Mouse (Mus musculus): Measurements from ENCODE around the gene Gale. TPM values are rescaled to one million over a fixed set of nuclear protein-coding genes. Genes with fewer than 3 reads are reported as not detected.

Gene Gale
- polyA plus RNA-seq, 1 experiment from 2014 or later, result 50.5 TPM

DNA sequence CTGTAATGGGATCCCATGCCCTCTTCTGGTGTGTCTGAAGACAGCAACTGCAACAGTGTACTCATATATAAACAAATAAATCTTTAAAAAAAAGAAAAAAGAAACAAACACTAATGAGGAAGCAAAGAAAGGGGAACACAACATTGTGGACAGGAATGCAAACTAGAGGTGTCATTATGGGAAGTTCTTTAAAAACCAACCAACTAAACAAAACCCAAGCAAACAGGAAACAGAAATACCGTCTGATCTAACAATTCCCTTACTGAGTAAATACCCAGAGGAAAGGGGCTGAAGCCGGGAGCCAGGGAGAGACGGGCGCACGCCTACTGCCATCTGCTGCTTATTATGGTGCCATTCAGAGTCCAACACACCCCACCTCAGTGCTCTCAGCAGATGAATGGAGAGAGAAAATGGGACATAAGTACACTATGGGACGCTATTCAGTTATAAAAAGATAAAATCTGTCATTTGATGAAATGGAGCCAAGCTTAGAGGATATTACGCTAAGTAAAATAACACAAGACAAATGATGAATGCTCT is 18.1 kb downstream of the Gale start:
- H3K27me3 ChIP-seq (replicated peaks; ENCODE audit: control insufficient read depth, insufficient read depth, low read length), result no peaks in the 10 kb centered on the region
- WGBS, result 55% methylated on average over 7 of the region's 7 CpGs
- peaks cover 7% of the 10 kb centered on the region; the same call in 1 of the 2 replicates for H3K4me1 ChIP-seq (ENCODE audit: control insufficient read depth, insufficient read depth, low read length)
- H3K4me2 ChIP-seq (ENCODE audit: low read depth, low read length), result no peak overlapping the region
- no peak for DNase-seq (ENCODE audit: low spot score)
- no peak overlapping the region for H3K4me3 ChIP-seq (ENCODE audit: low read depth, low read length)
- H3K36me3 ChIP-seq (ENCODE audit: control insufficient read depth, insufficient read depth, low read length), result peaks cover 43% of the 10 kb centered on the region
- no peaks in the 10 kb centered on the region for H3K9me3 ChIP-seq (ENCODE audit: control insufficient read depth, low read length)
- no peak overlapping the region for H3K9ac ChIP-seq (ENCODE audit: low read depth, low read length)
- ATAC-seq (ENCODE audit: low read depth), result no peak
- no peak overlapping the region for H3K27ac ChIP-seq (replicated peaks; ENCODE audit: low read depth, low read length)

DNA sequence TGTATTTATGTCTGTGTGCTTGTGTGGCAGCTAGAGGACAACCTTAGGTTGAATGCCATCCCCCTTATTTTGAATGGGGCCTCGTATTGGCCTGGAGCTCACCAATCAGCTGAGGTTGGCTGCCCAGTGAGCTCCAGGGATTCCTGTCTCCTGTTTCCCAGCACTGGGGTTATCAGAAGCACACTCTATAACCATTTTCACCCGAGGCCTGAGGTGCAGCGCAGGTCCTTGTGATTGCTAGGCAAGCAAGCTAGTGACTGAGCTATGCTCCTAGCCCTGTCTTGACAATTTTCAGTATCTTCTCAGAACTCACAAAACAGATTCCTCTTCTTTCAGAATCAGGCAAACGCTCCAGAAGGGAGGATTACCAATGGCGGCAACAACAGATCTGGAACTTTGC is 21.0 kb downstream of the Gale start:
- no peak overlapping the region for H3K27ac ChIP-seq (replicated peaks; ENCODE audit: low read depth, low read length)
- no peaks in the 10 kb centered on the region for H3K9me3 ChIP-seq (ENCODE audit: control insufficient read depth, low read length)
- no peak overlapping the region for H3K9ac ChIP-seq (ENCODE audit: low read depth, low read length)
- H3K4me1 ChIP-seq (ENCODE audit: control insufficient read depth, insufficient read depth, low read length), result peaks cover 7% of the 10 kb centered on the region
- peaks cover 24% of the 10 kb centered on the region for H3K36me3 ChIP-seq (ENCODE audit: control insufficient read depth, insufficient read depth, low read length)
- no peak overlapping the region for H3K4me3 ChIP-seq (ENCODE audit: low read depth, low read length)
- DNase-seq (ENCODE audit: low spot score) (no peak), ATAC-seq (ENCODE audit: low read depth) (no peak)
- WGBS, result 87% methylated on average over 5 of the region's 5 CpGs
- H3K4me2 ChIP-seq (ENCODE audit: low read depth, low read length), result no peak overlapping the region
- H3K27me3 ChIP-seq (replicated peaks; ENCODE audit: control insufficient read depth, insufficient read depth, low read length), result no peaks in the 10 kb centered on the region

- peaks cover 24% of the 10 kb centered on the region for H3K36me3 ChIP-seq (ENCODE audit: control insufficient read depth, insufficient read depth, low read length)
- H3K4me1 ChIP-seq (ENCODE audit: control insufficient read depth, insufficient read depth, low read length), result peaks cover 7% of the 10 kb centered on the region
- H3K9ac ChIP-seq (ENCODE audit: low read depth, low read length), result no peak overlapping the region
- ATAC-seq (ENCODE audit: low read depth) (no peak), DNase-seq (ENCODE audit: low spot score) (no peak)
- H3K9me3 ChIP-seq (ENCODE audit: control insufficient read depth, low read length), result no peaks in the 10 kb centered on the region
- 0 out of 2 replicates have a peak overlapping the region, but pooled peaks have one; percentile 88 for H3K4me2 ChIP-seq (ENCODE audit: low read depth, low read length)
- no peak overlapping the region for H3K27ac ChIP-seq (replicated peaks; ENCODE audit: low read depth, low read length)
- H3K4me3 ChIP-seq (ENCODE audit: low read depth, low read length), result 0 out of 2 replicates have a peak overlapping the region, but pooled peaks have one; percentile 99
- 90% methylated on average over 5 of the region's 5 CpGs for WGBS
- no peaks in the 10 kb centered on the region for H3K27me3 ChIP-seq (replicated peaks; ENCODE audit: control insufficient read depth, insufficient read depth, low read length)
Measured at GRCm38 (mm10) chr4:135985193-135985592, 21.7 kb downstream of the Gale start.

- 91% methylated on average over 7 of the region's 7 CpGs for WGBS
- ATAC-seq (ENCODE audit: low read depth) (no peak), DNase-seq (ENCODE audit: low spot score) (no peak)
- Histone ChIP-seq H3K4me2 (ENCODE audit: low read depth, low read length) (peak overlapping the region; percentile 88), H3K36me3 (ENCODE audit: control insufficient read depth, insufficient read depth, low read length) (peaks cover 24% of the 10 kb centered on the region), H3K27ac (replicated peaks; ENCODE audit: low read depth, low read length) (no peak overlapping the region), H3K27me3 (replicated peaks; ENCODE audit: control insufficient read depth, insufficient read depth, low read length) (no peaks in the 10 kb centered on the region), H3K9ac (ENCODE audit: low read depth, low read length) (peak overlapping the region; percentile 95), H3K4me1 (ENCODE audit: control insufficient read depth, insufficient read depth, low read length) (peaks cover 7% of the 10 kb centered on the region), H3K4me3 (ENCODE audit: low read depth, low read length) (peak overlapping the region; percentile 99), H3K9me3 (ENCODE audit: control insufficient read depth, low read length) (no peaks in the 10 kb centered on the region)
Measured at GRCm38 (mm10) chr4:135985769-135986168, 22.2 kb downstream of the Gale start.

DNA sequence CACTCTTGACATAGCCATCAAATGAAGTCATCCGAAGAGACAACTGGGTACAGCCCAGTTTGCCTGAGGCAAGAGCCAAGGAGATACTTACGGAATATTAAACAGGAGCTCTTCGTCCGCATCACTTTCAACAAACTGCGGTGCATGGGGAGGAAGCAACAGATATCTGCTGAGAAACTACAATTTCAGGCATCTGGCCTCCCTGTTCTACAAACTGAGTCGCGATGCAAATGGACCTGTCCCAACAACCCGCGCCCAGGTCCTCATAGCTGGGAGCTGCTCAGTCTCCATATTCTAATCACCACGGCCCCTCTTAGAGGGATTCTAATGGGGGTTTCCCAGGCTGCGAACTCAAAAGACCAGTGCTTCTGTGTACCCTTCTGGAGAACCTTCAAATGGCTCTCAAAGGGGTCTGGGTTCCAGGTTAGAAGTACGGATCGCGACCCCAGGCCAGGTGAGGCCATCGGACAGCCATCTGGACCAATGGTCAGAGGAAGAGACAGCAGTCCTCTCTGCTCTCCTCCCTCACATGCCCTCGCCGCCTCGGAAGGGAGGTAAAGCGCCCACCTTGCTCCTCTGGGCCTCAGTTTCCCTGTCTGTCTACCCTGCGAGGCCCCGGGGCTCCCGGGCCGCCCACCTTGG is 22.9 kb downstream of the Gale start:
- DNase-seq (ENCODE audit: low spot score) (no peak), ATAC-seq (ENCODE audit: low read depth) (no peak)
- Histone ChIP-seq H3K4me3 (ENCODE audit: low read depth, low read length) (peak overlapping the region; percentile 99), H3K4me1 (ENCODE audit: control insufficient read depth, insufficient read depth, low read length) (peaks cover 7% of the 10 kb centered on the region), H3K27ac (replicated peaks; ENCODE audit: low read depth, low read length) (peak overlapping the region; percentile 90; the same call in 1 of the 2 replicates), H3K36me3 (ENCODE audit: control insufficient read depth, insufficient read depth, low read length) (peaks cover 24% of the 10 kb centered on the region), H3K27me3 (replicated peaks; ENCODE audit: control insufficient read depth, insufficient read depth, low read length) (no peaks in the 10 kb centered on the region), H3K9me3 (ENCODE audit: control insufficient read depth, low read length) (no peaks in the 10 kb centered on the region), H3K9ac (ENCODE audit: low read depth, low read length) (peak overlapping the region; percentile 95), H3K4me2 (ENCODE audit: low read depth, low read length) (peak overlapping the region; percentile 88)
- 7% methylated on average over 16 of the region's 23 CpGs for whole genome bisulfite sequencing

DNA sequence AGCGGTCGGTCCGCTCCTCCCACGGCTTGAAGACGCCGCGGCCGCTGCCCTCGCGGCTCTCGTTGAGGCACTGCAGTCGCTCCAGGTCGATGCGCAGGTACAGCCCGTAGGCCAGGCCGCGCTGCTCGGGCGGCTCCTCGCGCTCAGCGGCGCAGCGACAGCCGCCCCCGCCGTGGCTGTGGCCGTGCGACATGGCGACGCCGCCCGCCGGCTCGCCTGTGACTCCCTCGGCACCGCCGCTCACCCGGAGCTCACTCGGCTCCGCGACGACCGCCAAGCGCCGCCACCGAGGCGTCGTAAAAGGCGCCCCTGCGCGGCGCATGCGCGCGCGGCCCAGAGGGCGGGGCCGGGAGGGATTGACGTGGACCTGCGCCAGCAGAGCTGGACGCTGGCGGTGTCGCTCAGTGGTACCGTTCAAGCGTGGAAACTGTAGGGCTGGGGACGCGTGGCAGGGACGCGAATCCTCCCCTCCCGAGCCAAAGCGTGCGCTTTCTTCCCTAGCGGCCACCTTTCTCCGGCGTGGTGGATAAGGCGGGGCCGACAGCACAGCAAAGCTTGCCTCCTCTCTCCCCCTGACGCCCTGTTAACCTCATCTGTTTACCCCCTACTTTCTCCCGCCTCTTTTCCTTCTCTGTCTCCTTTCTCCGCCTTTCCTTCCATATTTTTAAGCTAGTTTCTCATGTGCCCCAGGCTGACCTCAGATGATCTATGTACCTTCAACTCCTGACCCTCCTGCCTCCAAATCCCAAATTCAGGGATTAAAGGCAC is 23.6 kb downstream of the Gale start, which contains the start of gene Pithd1:
Gene Pithd1 (minus strand): TSS at position 322 of the 768 bp plus-strand sequence.
- Histone ChIP-seq H3K27me3 (replicated peaks; ENCODE audit: control insufficient read depth, insufficient read depth, low read length) (no peaks in the 10 kb centered on the region), H3K9me3 (ENCODE audit: control insufficient read depth, low read length) (no peaks in the 10 kb centered on the region), H3K36me3 (ENCODE audit: control insufficient read depth, insufficient read depth, low read length) (peaks cover 21% of the 10 kb centered on the region), H3K4me1 (ENCODE audit: control insufficient read depth, insufficient read depth, low read length) (peaks cover 7% of the 10 kb centered on the region), H3K4me2 (ENCODE audit: low read depth, low read length) (peak within 1 kb of the TSS; percentile 88), H3K9ac (ENCODE audit: low read depth, low read length) (peak within 1 kb of the TSS; percentile 95), H3K27ac (replicated peaks; ENCODE audit: low read depth, low read length) (peak within 1 kb of the TSS; percentile 90), H3K4me3 (ENCODE audit: low read depth, low read length) (peak within 1 kb of the TSS; percentile 99)
- DNase-seq (ENCODE audit: low spot score), result peak; percentile 94
- WGBS, result 0% methylated on average over 32 of the region's 81 CpGs
- peak; percentile 92 for ATAC-seq (ENCODE audit: low read depth)

DNA sequence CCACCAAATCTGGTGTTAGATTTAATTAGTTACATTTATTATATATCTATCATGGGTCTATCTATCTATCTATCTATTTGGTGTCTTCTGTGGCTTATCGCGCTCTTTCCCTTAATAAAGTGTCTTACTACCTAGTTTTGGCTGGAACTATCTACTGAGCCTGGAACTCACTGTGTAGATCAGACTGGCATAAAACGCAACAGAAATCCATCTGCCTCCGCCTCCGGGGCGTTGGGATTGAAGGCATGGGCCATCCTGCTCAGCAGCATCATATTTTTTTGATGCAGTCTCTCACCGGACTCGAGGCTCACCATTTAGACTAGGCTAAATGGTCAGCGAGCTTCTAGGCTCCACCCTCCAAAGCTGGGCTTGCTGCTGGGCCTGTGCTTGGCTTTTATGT is 24.2 kb downstream of the Gale start:
- Histone ChIP-seq H3K9me3 (ENCODE audit: control insufficient read depth, low read length) (no peaks in the 10 kb centered on the region), H3K27me3 (replicated peaks; ENCODE audit: control insufficient read depth, insufficient read depth, low read length) (no peaks in the 10 kb centered on the region), H3K4me2 (ENCODE audit: low read depth, low read length) (peak overlapping the region; percentile 88), H3K9ac (ENCODE audit: low read depth, low read length) (peak overlapping the region; percentile 95), H3K4me1 (ENCODE audit: control insufficient read depth, insufficient read depth, low read length) (peaks cover 7% of the 10 kb centered on the region), H3K4me3 (ENCODE audit: low read depth, low read length) (peak overlapping the region; percentile 99), H3K27ac (replicated peaks; ENCODE audit: low read depth, low read length) (peak overlapping the region; percentile 90), H3K36me3 (ENCODE audit: control insufficient read depth, insufficient read depth, low read length) (peaks cover 19% of the 10 kb centered on the region)
- DNase-seq (ENCODE audit: low spot score) (no peak), ATAC-seq (ENCODE audit: low read depth) (no peak)
- 72% methylated on average over 9 of the region's 9 CpGs for WGBS

DNA sequence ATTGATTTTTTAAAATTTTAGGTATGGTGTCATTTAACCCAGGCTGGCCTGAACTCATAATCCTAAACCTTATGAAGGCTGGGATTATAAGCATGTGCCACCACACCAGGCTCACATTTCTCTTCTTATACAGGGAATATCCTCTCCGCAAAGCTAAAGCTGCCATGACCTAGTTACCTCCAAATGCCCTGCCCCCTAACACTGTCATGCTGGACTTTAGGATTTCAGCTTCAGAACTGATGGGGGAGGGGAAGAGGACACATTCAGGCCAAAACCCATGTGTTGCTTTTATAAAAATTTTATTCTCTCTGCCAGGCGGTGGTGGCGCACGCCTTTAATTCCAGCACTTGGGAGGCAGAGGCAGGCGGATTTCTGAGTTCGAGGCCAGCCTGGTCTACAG is 30.4 kb downstream of the Gale start:
- Histone ChIP-seq H3K9ac (ENCODE audit: low read depth, low read length) (no peak overlapping the region), H3K36me3 (ENCODE audit: control insufficient read depth, insufficient read depth, low read length) (no peaks in the 10 kb centered on the region), H3K27me3 (replicated peaks; ENCODE audit: control insufficient read depth, insufficient read depth, low read length) (no peaks in the 10 kb centered on the region), H3K9me3 (ENCODE audit: control insufficient read depth, low read length) (peaks cover 6% of the 10 kb centered on the region; the same call in 1 of the 2 replicates), H3K4me1 (ENCODE audit: control insufficient read depth, insufficient read depth, low read length) (no peaks in the 10 kb centered on the region), H3K4me2 (ENCODE audit: low read depth, low read length) (no peak overlapping the region), H3K27ac (replicated peaks; ENCODE audit: low read depth, low read length) (no peak overlapping the region), H3K4me3 (ENCODE audit: low read depth, low read length) (no peak overlapping the region)
- ATAC-seq (ENCODE audit: low read depth) (no peak), DNase-seq (ENCODE audit: low spot score) (no peak)
- 92% methylated on average over 6 of the region's 6 CpGs for WGBS

All from embryonic facial prominence, embryonic 14.5 days (tissue).